Mouse (Mus musculus) megakaryocyte, embryonic 14.5 days (primary cell): Measurements from ENCODE around the gene Osbpl6.

Experiments used
- FLI1 ChIP-seq: IDR thresholded peaks from 2 replicates; pipeline ENCODE4 v1.6.1; 2012; ENCODE audit warnings: low read length, inconsistent platforms, mixed read lengths
- GATA1 ChIP-seq: IDR thresholded peaks from 3 replicates; pipeline ENCODE4 v1.6.1; 2012; ENCODE audit warnings: mixed read lengths, low read length, inconsistent platforms, borderline replicate concordance

- no peak for TF ChIP-seq FLI1
- no peak for TF ChIP-seq GATA1
Observed at GRCm38 (mm10) chr2:76630293-76630692, 224.0 kb downstream of the Osbpl6 start.
